Mouse (Mus musculus) limb, embryonic 11.5 days (tissue): ENCODE measurements at regions not wholly inside any gene's neighbourhood (a gene's known extent, or its start where the extent isn't known, plus 50 kb on each side); places are given as distances from the start of the nearest gene placed in this dataset.

Experiments
- ATAC-seq: fragments of 200-750 bp; cut with Nextera tagmentation; 2 replicates; pipeline ENCODE4 v1.8.0; 2017; ENCODE audit warnings: low read depth; ENCODE audit not compliant: insufficient number of reproducible peaks, low FRiP score, low TSS enrichment
- DNase-seq: peaks from one replicate; pipeline ENCODE4 v3.0.0-alpha.2; 2015; ENCODE audit warnings: low spot score
- H3K27ac ChIP-seq: fragments of 300-500 bp; sonication (generic); replicated peaks from 2 replicates; pipeline ENCODE4 v1.5.1; 2014; ENCODE audit warnings: low read depth, mild to moderate bottlenecking, low read length
- H3K27me3 ChIP-seq: fragments of 300-500 bp; sonication (generic); 2 replicates; pipeline ENCODE4 v1.6.1; 2014; ENCODE audit warnings: mild to moderate bottlenecking, low read length, mixed read lengths; ENCODE audit not compliant: control insufficient read depth, insufficient read depth
- H3K36me3 ChIP-seq: fragments of 300-500 bp; sonication (generic); 2 replicates; pipeline ENCODE4 v1.6.1; 2014; ENCODE audit warnings: mild to moderate bottlenecking, low read length, moderate library complexity, mixed read lengths; ENCODE audit not compliant: control insufficient read depth, insufficient read depth
- H3K4me1 ChIP-seq: fragments of 300-500 bp; sonication (generic); 2 replicates; pipeline ENCODE4 v1.6.1; 2014; ENCODE audit warnings: low read length, mixed read lengths; ENCODE audit not compliant: control insufficient read depth, insufficient read depth
- H3K4me2 ChIP-seq: fragments of 300-500 bp; sonication (generic); 2 replicates; pipeline ENCODE4 v1.6.1; 2014; ENCODE audit warnings: low read depth, mild to moderate bottlenecking, moderate library complexity; ENCODE audit not compliant: severe bottlenecking
- H3K4me3 ChIP-seq: fragments of 300-500 bp; sonication (generic); 2 replicates; pipeline ENCODE4 v1.5.1; 2014; ENCODE audit warnings: low read depth, low read length
- H3K9ac ChIP-seq: fragments of 300-500 bp; sonication (generic); 2 replicates; pipeline ENCODE4 v1.6.1; 2014; ENCODE audit warnings: mild to moderate bottlenecking, low read length
- H3K9me3 ChIP-seq: fragments of 300-500 bp; sonication (generic); 2 replicates; pipeline ENCODE4 v1.6.1; 2016; ENCODE audit warnings: low read length; ENCODE audit not compliant: control insufficient read depth
- WGBS: fragments of 180-500 bp; shearing (Covaris S2); extraction: QIAGEN DNeasy Blood & Tissue Kit; methylation state at CpG from one replicate; pipeline ENCODE4 v1.1.7; 2014; 5-methylcytosine and 5-hydroxymethylcytosine counted together

GRCm38 (mm10) chr13:72292361-72292760 lies 328.8 kb upstream of the Irx1 start:
- Histone ChIP-seq H3K4me1 (peaks cover 12% of the 10 kb centered on the region), H3K27me3 (peaks cover 5% of the 10 kb centered on the region; the same call in 1 of the 2 replicates), H3K27ac (no peak overlapping the region), H3K4me2 (peak overlapping the region; percentile 39; the same call in 1 of the 2 replicates), H3K4me3 (no peak overlapping the region), H3K9ac (no peak overlapping the region), H3K9me3 (no peaks in the 10 kb centered on the region), H3K36me3 (no peaks in the 10 kb centered on the region)
- DNase-seq (peak; percentile 64), ATAC-seq (no peak)
- WGBS: under 1% methylated on average over 14 of the region's 14 CpGs

DNA sequence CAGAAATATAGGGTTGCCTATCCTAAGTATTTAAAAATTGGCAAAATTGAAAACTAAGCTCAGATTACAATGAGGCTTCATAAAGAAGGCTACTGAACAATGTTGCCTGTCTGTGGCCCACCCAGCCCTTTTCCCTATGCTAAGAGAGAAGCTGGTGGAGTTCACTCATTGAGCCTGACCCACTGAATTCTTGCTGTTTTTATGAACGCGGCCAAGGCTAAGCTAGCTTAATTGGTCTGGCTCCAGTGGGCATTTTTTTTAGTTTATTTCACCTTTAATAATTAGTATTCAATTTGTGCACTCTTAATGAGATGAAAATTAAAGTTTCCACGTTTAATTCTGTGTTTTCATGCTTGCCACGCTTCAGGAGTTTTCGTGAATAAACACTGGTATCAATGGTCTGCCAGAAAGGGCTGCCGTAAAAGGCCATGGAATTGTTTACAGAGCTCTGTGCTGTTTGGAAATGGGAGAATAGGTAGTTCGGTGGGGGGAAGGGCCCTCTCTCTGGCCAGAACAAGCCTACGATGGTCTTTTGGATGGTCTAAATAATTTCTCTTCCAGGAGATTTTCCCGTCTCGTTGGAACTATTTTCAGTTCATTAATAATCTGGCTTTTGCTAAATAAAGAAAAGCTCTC lies 329.7 kb upstream of the Irx1 start:
- no peaks in the 10 kb centered on the region for H3K36me3 ChIP-seq
- no peak overlapping the region for H3K9ac ChIP-seq
- no peak overlapping the region for H3K4me3 ChIP-seq
- ATAC-seq: no peak
- H3K9me3 ChIP-seq: no peaks in the 10 kb centered on the region
- peaks cover 12% of the 10 kb centered on the region for H3K4me1 ChIP-seq
- WGBS: 26% methylated on average over 10 of the region's 10 CpGs
- H3K27ac ChIP-seq: no peak overlapping the region
- no peak for DNase-seq
- H3K27me3 ChIP-seq: peaks cover 5% of the 10 kb centered on the region; the same call in 1 of the 2 replicates
- H3K4me2 ChIP-seq: no peak overlapping the region

DNA sequence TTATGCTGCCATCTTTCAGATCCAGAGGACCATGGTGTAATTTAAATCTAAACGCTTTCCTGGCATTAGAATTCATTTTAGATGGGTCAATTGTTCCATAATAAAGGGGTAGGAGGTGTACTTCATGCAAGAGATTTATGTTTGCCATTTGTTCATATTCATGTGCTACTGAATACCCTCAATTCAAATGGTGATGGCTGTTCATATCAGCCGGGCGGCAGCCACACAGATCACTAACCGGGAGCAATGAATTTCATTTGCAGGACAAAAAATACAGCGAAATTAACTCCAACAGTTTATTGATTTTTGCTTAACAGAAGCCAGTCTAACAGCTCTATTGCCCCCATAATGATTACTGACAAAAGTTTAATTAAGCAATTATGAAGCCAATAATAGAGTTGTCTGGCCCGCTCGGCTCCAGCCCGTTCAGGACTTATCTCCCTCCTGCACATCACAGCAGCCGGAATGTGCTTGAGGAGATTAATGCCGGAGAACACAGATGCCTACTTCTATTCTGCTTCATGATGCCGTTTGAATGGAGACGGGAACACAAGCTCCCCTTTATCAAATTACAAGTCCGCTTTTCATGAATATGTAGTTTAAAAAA lies 330.3 kb upstream of the Irx2 start:
- ATAC-seq (no peak), DNase-seq (no peak)
- H3K4me2 ChIP-seq: no peak overlapping the region
- WGBS: 67% methylated on average over 13 of the region's 13 CpGs
- no peaks in the 10 kb centered on the region for H3K27me3 ChIP-seq
- no peaks in the 10 kb centered on the region for H3K36me3 ChIP-seq
- no peak overlapping the region for H3K9ac ChIP-seq
- H3K27ac ChIP-seq: no peak overlapping the region
- H3K4me3 ChIP-seq: no peak overlapping the region
- H3K9me3 ChIP-seq: no peaks in the 10 kb centered on the region
- 0 out of 2 replicates have a peak, but pooled peaks cover 2% of the 10 kb centered on the region for H3K4me1 ChIP-seq

GRCm38 (mm10) chr13:72299660-72300059 lies 329.0 kb upstream of the Irx2 start:
- ATAC-seq: no peak

GRCm38 (mm10) chr13:72301114-72301513 lies 327.5 kb upstream of the Irx2 start:
- H3K9me3 ChIP-seq: no peaks in the 10 kb centered on the region
- H3K4me3 ChIP-seq: no peak overlapping the region
- H3K4me1 ChIP-seq: no peaks in the 10 kb centered on the region
- no peaks in the 10 kb centered on the region for H3K36me3 ChIP-seq
- WGBS: 89% methylated on average over 7 of the region's 7 CpGs
- ATAC-seq (no peak), DNase-seq (no peak)
- no peak overlapping the region for H3K27ac ChIP-seq
- H3K27me3 ChIP-seq: no peaks in the 10 kb centered on the region
- H3K9ac ChIP-seq: no peak overlapping the region
- no peak overlapping the region for H3K4me2 ChIP-seq

More at GRCm38 (mm10) chr13:72299660-72300059, 329.0 kb upstream of the Irx2 start:
- no peak for DNase-seq
- no peaks in the 10 kb centered on the region for H3K36me3 ChIP-seq
- 26% methylated on average over 3 of the region's 3 CpGs for WGBS
- no peaks in the 10 kb centered on the region for H3K4me1 ChIP-seq
- no peak overlapping the region for H3K27ac ChIP-seq
- no peaks in the 10 kb centered on the region for H3K9me3 ChIP-seq
- H3K4me2 ChIP-seq: no peak overlapping the region
- no peak overlapping the region for H3K4me3 ChIP-seq
- no peak overlapping the region for H3K9ac ChIP-seq
- no peaks in the 10 kb centered on the region for H3K27me3 ChIP-seq

GRCm38 (mm10) chr13:72301841-72302240 lies 326.8 kb upstream of the Irx2 start:
- H3K4me3 ChIP-seq: no peak overlapping the region
- H3K4me2 ChIP-seq: no peak overlapping the region
- H3K4me1 ChIP-seq: no peaks in the 10 kb centered on the region
- no peak overlapping the region for H3K27ac ChIP-seq
- H3K36me3 ChIP-seq: no peaks in the 10 kb centered on the region
- DNase-seq (no peak), ATAC-seq (no peak)
- H3K9ac ChIP-seq: no peak overlapping the region
- H3K27me3 ChIP-seq: no peaks in the 10 kb centered on the region
- WGBS: 78% methylated on average over 15 of the region's 15 CpGs
- no peaks in the 10 kb centered on the region for H3K9me3 ChIP-seq

- Histone ChIP-seq H3K4me2 (no peak overlapping the region), H3K36me3 (no peaks in the 10 kb centered on the region), H3K27me3 (no peaks in the 10 kb centered on the region), H3K9me3 (no peaks in the 10 kb centered on the region), H3K4me3 (no peak overlapping the region), H3K27ac (no peak overlapping the region), H3K9ac (no peak overlapping the region), H3K4me1 (no peaks in the 10 kb centered on the region)
- WGBS: 74% methylated on average over 19 of the region's 19 CpGs
- DNase-seq (no peak), ATAC-seq (no peak)
Measured at GRCm38 (mm10) chr13:72302436-72303125, 326.0 kb upstream of the Irx2 start.

GRCm38 (mm10) chr13:72303126-72303760 lies 325.4 kb upstream of the Irx2 start:
- WGBS: 75% methylated on average over 15 of the region's 15 CpGs
- H3K9ac ChIP-seq: no peak overlapping the region
- H3K27me3 ChIP-seq: no peaks in the 10 kb centered on the region
- no peak for ATAC-seq
- H3K9me3 ChIP-seq: no peaks in the 10 kb centered on the region
- no peak overlapping the region for H3K4me2 ChIP-seq
- no peak overlapping the region for H3K4me3 ChIP-seq
- no peaks in the 10 kb centered on the region for H3K4me1 ChIP-seq
- H3K36me3 ChIP-seq: no peaks in the 10 kb centered on the region
- no peak overlapping the region for H3K27ac ChIP-seq
- DNase-seq: no peak
